Mouse (Mus musculus) embryonic facial prominence, embryonic 15.5 days (tissue): ENCODE data around the gene Col23a1. TPM values are rescaled to one million over a fixed set of nuclear protein-coding genes. Genes with fewer than 3 reads are reported as not detected.
"Not testable (repeated sequence)": the region's sequence is repeated elsewhere in the genome, so short reads cannot be mapped to it uniquely, and the experiment has no call there.

Source experiments
- ATAC-seq: fragments of 200-750 bp; cut with Nextera tagmentation; 2 replicates; pipeline ENCODE4 v1.8.0; 2017; ENCODE audit warnings: low read depth, moderate TSS enrichment; ENCODE audit not compliant: insufficient number of reproducible peaks, low FRiP score, low TSS enrichment
- H3K27ac ChIP-seq: fragments of 300-500 bp; sonication (generic); replicated peaks from 2 replicates; pipeline ENCODE4 v1.5.1; 2015; ENCODE audit warnings: mild to moderate bottlenecking, inconsistent platforms
- H3K27me3 ChIP-seq: fragments of 300-500 bp; sonication (generic); 2 replicates; pipeline ENCODE4 v1.6.1; 2015; ENCODE audit warnings: inconsistent platforms
- H3K36me3 ChIP-seq: fragments of 300-500 bp; sonication (generic); 2 replicates; pipeline ENCODE4 v1.6.1; 2015; ENCODE audit warnings: mild to moderate bottlenecking, inconsistent platforms
- H3K4me1 ChIP-seq: fragments of 300-500 bp; sonication (generic); 2 replicates; pipeline ENCODE4 v1.6.1; 2015; ENCODE audit warnings: inconsistent platforms
- H3K4me2 ChIP-seq: fragments of 300-500 bp; sonication (generic); replicated peaks from 2 replicates; pipeline ENCODE4 v1.6.1; 2015; ENCODE audit warnings: mild to moderate bottlenecking, inconsistent platforms
- H3K4me3 ChIP-seq: fragments of 300-500 bp; sonication (generic); replicated peaks from 2 replicates; pipeline ENCODE4 v1.5.1; 2015; ENCODE audit warnings: mild to moderate bottlenecking, inconsistent platforms
- H3K9ac ChIP-seq: fragments of 300-500 bp; sonication (generic); 2 replicates; pipeline ENCODE4 v1.6.1; 2015; ENCODE audit warnings: inconsistent platforms
- H3K9me3 ChIP-seq: fragments of 300-500 bp; sonication (generic); replicated peaks from 2 replicates; pipeline ENCODE4 v1.6.1; 2016; ENCODE audit warnings: inconsistent platforms
- WGBS: fragments of 180-500 bp; shearing (Covaris S2); methylation state at CpG from one replicate; pipeline ENCODE4 v1.1.7; 2015; 5-methylcytosine and 5-hydroxymethylcytosine counted together
- polyA plus RNA-seq: library from polyadenylated mRNA; unstranded; fragments of >200 nt; fragmentation: Nextera tagmentation; extraction: Ambion mirVana; gene quantifications from 2 replicates; pipeline ENCODE4 v1.2.1, GENCODE M21; 2015

The Col23a1 gene
- polyA plus RNA-seq, 1 experiment from 2014 or later, result 26.2 TPM

GRCm38 (mm10) chr11:51627425-51627824 is 337.7 kb downstream of the Col23a1 start:
- Histone ChIP-seq H3K27ac (no peak overlapping the region), H3K36me3 (peaks cover 68% of the 10 kb centered on the region), H3K4me1 (no peaks in the 10 kb centered on the region), H3K9me3 (no peaks in the 10 kb centered on the region), H3K4me2 (no peak overlapping the region), H3K4me3 (no peak overlapping the region), H3K9ac (no peak overlapping the region), H3K27me3 (no peaks in the 10 kb centered on the region)
- WGBS, result 92% methylated on average over 9 of the region's 9 CpGs
- no peak for ATAC-seq

GRCm38 (mm10) chr11:51627907-51628306 is 338.2 kb downstream of the Col23a1 start:
- ATAC-seq, result no peak
- H3K4me3 ChIP-seq, result no peak overlapping the region
- no peaks in the 10 kb centered on the region for H3K27me3 ChIP-seq
- no peaks in the 10 kb centered on the region for H3K9me3 ChIP-seq
- no peak overlapping the region for H3K4me2 ChIP-seq
- no peak overlapping the region for H3K9ac ChIP-seq
- no peak overlapping the region for H3K27ac ChIP-seq
- 84% methylated on average over 8 of the region's 8 CpGs for WGBS
- H3K36me3 ChIP-seq, result peaks cover 63% of the 10 kb centered on the region
- H3K4me1 ChIP-seq, result no peaks in the 10 kb centered on the region

- peaks cover 4% of the 10 kb centered on the region; the same call in 1 of the 2 replicates for H3K4me1 ChIP-seq
- 77% methylated on average over 15 of the region's 15 CpGs for WGBS
- peaks cover 44% of the 10 kb centered on the region for H3K36me3 ChIP-seq
- ATAC-seq, result no peak
- no peak overlapping the region for H3K4me3 ChIP-seq
- no peak overlapping the region for H3K27ac ChIP-seq
- H3K9ac ChIP-seq, result no peak overlapping the region
- no peak overlapping the region for H3K4me2 ChIP-seq
- no peaks in the 10 kb centered on the region for H3K27me3 ChIP-seq
- no peaks in the 10 kb centered on the region for H3K9me3 ChIP-seq
Measured at GRCm38 (mm10) chr11:51629651-51630314, 340.1 kb downstream of the Col23a1 start.

GRCm38 (mm10) chr11:51632130-51632753 is 342.5 kb downstream of the Col23a1 start:
- WGBS, result 79% methylated on average over 6 of the region's 6 CpGs
- Histone ChIP-seq H3K36me3 (peaks cover 22% of the 10 kb centered on the region), H3K9me3 (no peaks in the 10 kb centered on the region), H3K4me1 (peaks cover 14% of the 10 kb centered on the region), H3K4me3 (no peak overlapping the region), H3K4me2 (no peak overlapping the region), H3K27me3 (no peaks in the 10 kb centered on the region), H3K27ac (no peak overlapping the region), H3K9ac (no peak overlapping the region)
- no peak for ATAC-seq

- not testable (repeated sequence) for H3K4me3 ChIP-seq, H3K27ac ChIP-seq, ATAC-seq, H3K9ac ChIP-seq, H3K9me3 ChIP-seq, H3K4me2 ChIP-seq, H3K27me3 ChIP-seq
- Histone ChIP-seq H3K4me1 (peaks cover 18% of the 10 kb centered on the region), H3K36me3 (peaks cover 12% of the 10 kb centered on the region; the same call in 1 of the 2 replicates)
- WGBS, result 86% methylated on average over 7 of the region's 7 CpGs
Measured at GRCm38 (mm10) chr11:51633200-51633599, 343.5 kb downstream of the Col23a1 start.

Other genes starting within 250 kb of the Col23a1 start
- gene Olfr1375, start 241.8 kb upstream of the Col23a1 start, polyA plus RNA-seq, result not detected in 2 replicates
- gene Zfp354a, start 230.7 kb upstream of the Col23a1 start, polyA plus RNA-seq, result 10.1 and 10.6 TPM in 2 replicates
- gene Gm12569, start 69.4 kb upstream of the Col23a1 start, polyA plus RNA-seq, result not detected in 2 replicates
- gene Clk4, start 28.2 kb upstream of the Col23a1 start, polyA plus RNA-seq, result 108 and 111 TPM in 2 replicates
- gene BC049762, start 26.9 kb upstream of the Col23a1 start, polyA plus RNA-seq, result 0.32 and 0.46 TPM in 2 replicates